Mouse (Mus musculus) heart, embryonic 14.5 days (tissue): ENCODE data around the gene Icam4. TPM values are rescaled to one million over a fixed set of nuclear protein-coding genes. Genes with fewer than 3 reads are reported as not detected.
"Not testable (repeated sequence)": the region's sequence is repeated elsewhere in the genome, so short reads cannot be mapped to it uniquely, and the experiment has no call there.

Experiments
- ATAC-seq: fragments of 200-750 bp; cut with Nextera tagmentation; 2 replicates; pipeline ENCODE4 v1.8.0; 2017; ENCODE audit warnings: low read depth, moderate TSS enrichment; ENCODE audit not compliant: insufficient number of reproducible peaks, insufficient read depth, low FRiP score
- H3K27ac ChIP-seq, 2 experiments: fragments of 200-500 bp in 1 of 2; fragments of 300-500 bp in 1 of 2; sonication (generic) in 1 of 2; replicated peaks in 1 of 2; 2 replicates each; pipeline ENCODE4 v1.5.1; 2012 to 2014; ENCODE audit warnings: low read depth in 2 of 2, low read length in 2 of 2, control low read depth in 1 of 2, mild to moderate bottlenecking in 1 of 2, mixed read lengths in 1 of 2; ENCODE audit not compliant: control insufficient read depth in 1 of 2, insufficient read depth in 1 of 2
- H3K27me3 ChIP-seq: fragments of 300-500 bp; sonication (generic); 2 replicates; pipeline ENCODE4 v1.6.1; 2014; ENCODE audit warnings: mild to moderate bottlenecking, low read length, control low read depth; ENCODE audit not compliant: control insufficient read depth, insufficient read depth
- H3K36me3 ChIP-seq: fragments of 300-500 bp; sonication (generic); 2 replicates; pipeline ENCODE4 v1.6.1; 2014; ENCODE audit warnings: mild to moderate bottlenecking, control low read depth, low read length, mixed read lengths; ENCODE audit not compliant: control insufficient read depth, insufficient read depth
- H3K4me1 ChIP-seq, 2 experiments: fragments of 200-500 bp in 1 of 2; fragments of 300-500 bp in 1 of 2; sonication (generic) in 1 of 2; 2 replicates each; pipeline ENCODE4 v1.6.1; 2012 to 2014; ENCODE audit warnings: low read length in 2 of 2, control low read depth in 1 of 2, mixed read lengths in 1 of 2; ENCODE audit not compliant: control insufficient read depth in 2 of 2, insufficient read depth in 2 of 2
- H3K4me2 ChIP-seq: fragments of 300-500 bp; sonication (generic); 2 replicates; pipeline ENCODE4 v1.6.1; 2014; ENCODE audit warnings: mild to moderate bottlenecking, low read length
- H3K4me3 ChIP-seq, 2 experiments: fragments of 200-500 bp in 1 of 2; fragments of 300-500 bp in 1 of 2; sonication (generic) in 1 of 2; 2 replicates each; pipeline ENCODE4 v1.5.1; 2012 to 2014; ENCODE audit warnings: low read length in 2 of 2, mild to moderate bottlenecking in 2 of 2, control low read depth in 1 of 2, low read depth in 1 of 2, moderate library complexity in 1 of 2; ENCODE audit not compliant: control insufficient read depth in 1 of 2, insufficient read depth in 1 of 2
- H3K9ac ChIP-seq: fragments of 300-500 bp; sonication (generic); 2 replicates; pipeline ENCODE4 v1.6.1; 2014; ENCODE audit warnings: mild to moderate bottlenecking, low read length
- H3K9me3 ChIP-seq: fragments of 300-500 bp; sonication (generic); 2 replicates; pipeline ENCODE4 v1.6.1; 2016; ENCODE audit warnings: low read length, control low read depth; ENCODE audit not compliant: control insufficient read depth
- WGBS: fragments of 180-500 bp; shearing (Covaris S2); extraction: QIAGEN DNeasy Blood & Tissue Kit; methylation state at CpG from one replicate; pipeline ENCODE4 v1.1.7; 2014; 5-methylcytosine and 5-hydroxymethylcytosine counted together
- polyA plus RNA-seq: library from polyadenylated mRNA; unstranded; fragments of >200 nt; fragmentation: Nextera tagmentation; extraction: Ambion mirVana; gene quantifications from 2 replicates; pipeline ENCODE4 v1.2.1, GENCODE M21; 2014

Gene Icam4
- polyA plus RNA-seq, 1 experiment from 2014 or later: 1.3 TPM

- Histone ChIP-seq H3K4me1 (peaks cover 26 to 42% of the 10 kb centered on the region in 2 experiments), H3K4me2 (peak overlapping the region; percentile 71; the same call in 1 of the 2 replicates), H3K9ac (no peak overlapping the region), H3K9me3 (peaks cover 3% of the 10 kb centered on the region; the same call in 1 of the 2 replicates), H3K4me3 (peak overlapping the region in 1 of 2 experiments; percentile 36; a peak in 1 of 4 replicates), H3K36me3 (no peaks in the 10 kb centered on the region), H3K27me3 (peaks cover 75% of the 10 kb centered on the region), H3K27ac (no peak overlapping the region)
- WGBS: 6% methylated on average over 20 of the region's 20 CpGs
- no peak for ATAC-seq
These were observed 7.0 kb downstream of the Icam4 start for GRCm38 (mm10) chr9:21036161-21036560.

GRCm38 (mm10) chr9:21036666-21037065 is 7.5 kb downstream of the Icam4 start:
- Histone ChIP-seq H3K9me3 (peaks cover 3% of the 10 kb centered on the region; the same call in 1 of the 2 replicates), H3K36me3 (no peaks in the 10 kb centered on the region), H3K4me3 (peak overlapping the region in 1 of 2 experiments; percentile 36; a peak in 2 of 4 replicates), H3K27ac (no peak overlapping the region), H3K9ac (0 out of 2 replicates have a peak overlapping the region, but pooled peaks have one; percentile 19), H3K4me1 (peaks cover 25 to 40% of the 10 kb centered on the region in 2 experiments), H3K4me2 (peak overlapping the region; percentile 71), H3K27me3 (peaks cover 73% of the 10 kb centered on the region)
- no peak for ATAC-seq
- 3% methylated on average over 22 of the region's 22 CpGs for WGBS

GRCm38 (mm10) chr9:21037481-21037891 is 8.3 kb downstream of the Icam4 start:
- Histone ChIP-seq H3K27me3 (peaks cover 64% of the 10 kb centered on the region), H3K36me3 (no peaks in the 10 kb centered on the region), H3K27ac (peak overlapping the region in 1 of 2 experiments; percentile 47; a peak in 1 of 4 replicates), H3K4me1 (peaks cover 24 to 32% of the 10 kb centered on the region in 2 experiments), H3K9me3 (peaks cover 3% of the 10 kb centered on the region; the same call in 1 of the 2 replicates), H3K4me3 (peak overlapping the region; percentile 36 to 42), H3K9ac (peak overlapping the region; percentile 16; the same call in 1 of the 2 replicates), H3K4me2 (peak overlapping the region; percentile 71)
- WGBS: 3% methylated on average over 31 of the region's 31 CpGs
- ATAC-seq: peak; percentile 61

- H3K27me3 ChIP-seq: peaks cover 42% of the 10 kb centered on the region
- H3K36me3 ChIP-seq: no peaks in the 10 kb centered on the region
- H3K4me3 ChIP-seq: no peak overlapping the region
- no peak for ATAC-seq
- no peak overlapping the region for H3K4me2 ChIP-seq
- WGBS: 73% methylated on average over 3 of the region's 3 CpGs
- H3K27ac ChIP-seq: no peak overlapping the region
- no peak overlapping the region for H3K9ac ChIP-seq
- peaks cover 3% of the 10 kb centered on the region; the same call in 1 of the 2 replicates for H3K9me3 ChIP-seq
- peaks cover 16 to 21% of the 10 kb centered on the region in 2 experiments for H3K4me1 ChIP-seq
These were observed 10.6 kb downstream of the Icam4 start for GRCm38 (mm10) chr9:21039779-21040178.

GRCm38 (mm10) chr9:21041308-21041707 is 12.1 kb downstream of the Icam4 start:
- ATAC-seq: no peak
- H3K36me3 ChIP-seq: no peaks in the 10 kb centered on the region
- peaks cover 3% of the 10 kb centered on the region; the same call in 1 of the 2 replicates for H3K9me3 ChIP-seq
- peaks cover 13 to 17% of the 10 kb centered on the region in 2 experiments for H3K4me1 ChIP-seq
- 48% methylated on average over 4 of the region's 4 CpGs for WGBS
- no peak overlapping the region for H3K4me2 ChIP-seq
- H3K9ac ChIP-seq: no peak overlapping the region
- H3K4me3 ChIP-seq: no peak overlapping the region
- H3K27me3 ChIP-seq: peaks cover 27% of the 10 kb centered on the region
- no peak overlapping the region for H3K27ac ChIP-seq

- H3K4me3 ChIP-seq: no peak overlapping the region
- H3K4me1 ChIP-seq: no peaks in the 10 kb centered on the region
- H3K36me3 ChIP-seq: no peaks in the 10 kb centered on the region
- no peak overlapping the region for H3K9ac ChIP-seq
- H3K4me2 ChIP-seq: no peak overlapping the region
- peaks cover 5% of the 10 kb centered on the region; the same call in 1 of the 2 replicates for H3K27me3 ChIP-seq
- no peak overlapping the region for H3K27ac ChIP-seq
- H3K9me3 ChIP-seq: peaks cover 3% of the 10 kb centered on the region; the same call in 1 of the 2 replicates
- 63% methylated on average over 4 of the region's 4 CpGs for WGBS
- no peak for ATAC-seq
These were observed 14.4 kb downstream of the Icam4 start for GRCm38 (mm10) chr9:21043563-21043962.

- H3K4me1 ChIP-seq, H3K4me2 ChIP-seq, H3K9ac ChIP-seq, H3K4me3 ChIP-seq, H3K27me3 ChIP-seq, ATAC-seq, H3K27ac ChIP-seq, H3K9me3 ChIP-seq, H3K36me3 ChIP-seq: not testable (repeated sequence)
- WGBS: 62% methylated on average over 1 of the region's 1 CpGs
These were observed 15.6 kb downstream of the Icam4 start for GRCm38 (mm10) chr9:21044785-21045184.

- H3K4me1 ChIP-seq: no peaks in the 10 kb centered on the region
- H3K27me3 ChIP-seq: no peaks in the 10 kb centered on the region
- WGBS: 68% methylated on average over 3 of the region's 3 CpGs
- H3K9me3 ChIP-seq: no peaks in the 10 kb centered on the region
- no peaks in the 10 kb centered on the region for H3K36me3 ChIP-seq
- H3K4me2 ChIP-seq: no peak overlapping the region
- H3K9ac ChIP-seq: no peak overlapping the region
- H3K27ac ChIP-seq: no peak overlapping the region
- H3K4me3 ChIP-seq: no peak overlapping the region
- ATAC-seq: no peak
These were observed 16.1 kb downstream of the Icam4 start for GRCm38 (mm10) chr9:21045235-21045634.
